Mouse (Mus musculus) heart, adult 2 months (tissue): ENCODE measurements around the gene Ctrb1.

Source experiments
- CTCF ChIP-seq: fragments of 200-600 bp; IDR thresholded peaks from 2 replicates; pipeline ENCODE4 v1.8.1; 2022; ENCODE audit warnings: antibody characterized with exemption, mild to moderate bottlenecking, moderate library complexity
- EP300 ChIP-seq: fragments of 200-500 bp; IDR thresholded peaks from 2 replicates; pipeline ENCODE4 v1.6.1; 2011; ENCODE audit warnings: low read depth, low read length, control low read depth; ENCODE audit not compliant: insufficient read depth
- POLR2A ChIP-seq: fragments of 200-500 bp; IDR thresholded peaks from 2 replicates; pipeline ENCODE4 v1.6.1; 2011; ENCODE audit warnings: mild to moderate bottlenecking, low read depth, low read length, control low read depth; ENCODE audit not compliant: insufficient read depth

- TF ChIP-seq POLR2A = no peak
- TF ChIP-seq EP300 = no peak
- no peak for TF ChIP-seq CTCF
Observed at GRCm38 (mm10) chr8:111681153-111681552, 9.7 kb downstream of the Ctrb1 start.
